Mouse (Mus musculus): ENCODE data around the gene 4930595D18Rik. TPM values are rescaled to one million over a fixed set of nuclear protein-coding genes. Genes with fewer than 3 reads are reported as not detected.

4930595D18Rik gene
- total RNA-seq, 2 experiments from 2014 or later: not detected

- no peak for DNase-seq (ENCODE audit: low spot score in 2 of 2)
These were observed 47.2 kb downstream of the 4930595D18Rik start for GRCm38 (mm10) chr12:111137079-111137478.

GRCm38 (mm10) chr12:111135953-111136352 is 48.3 kb downstream of the 4930595D18Rik start:
- no peak for DNase-seq (ENCODE audit: low spot score in 2 of 2)

- DNase-seq (ENCODE audit: low spot score in 2 of 2): peak in 1 of 2 experiments; percentile 15
These were observed 49.2 kb downstream of the 4930595D18Rik start for GRCm38 (mm10) chr12:111134791-111135733.

GRCm38 (mm10) chr12:111134169-111134568 is 50.1 kb downstream of the 4930595D18Rik start:
- DNase-seq (ENCODE audit: low spot score in 2 of 2): no peak

- no peak for DNase-seq (ENCODE audit: low spot score in 2 of 2)
These were observed 58.6 kb downstream of the 4930595D18Rik start for GRCm38 (mm10) chr12:111125666-111126065.

GRCm38 (mm10) chr12:111124601-111125260 is 59.6 kb downstream of the 4930595D18Rik start:
- no peak for DNase-seq (ENCODE audit: low spot score in 2 of 2)

GRCm38 (mm10) chr12:111122332-111122852 is 61.9 kb downstream of the 4930595D18Rik start:
- DNase-seq (ENCODE audit: low spot score in 2 of 2): no peak

GRCm38 (mm10) chr12:111120976-111121645 is 63.2 kb downstream of the 4930595D18Rik start:
- no peak for DNase-seq (ENCODE audit: low spot score in 2 of 2)

GRCm38 (mm10) chr12:111119506-111120085 is 64.7 kb downstream of the 4930595D18Rik start:
- DNase-seq (ENCODE audit: low spot score in 2 of 2): no peak

- no peak for DNase-seq (ENCODE audit: low spot score in 2 of 2)
These were observed 69.7 kb downstream of the 4930595D18Rik start for GRCm38 (mm10) chr12:111114593-111114992.

- DNase-seq (ENCODE audit: low spot score in 2 of 2): no peak
These were observed 73.1 kb downstream of the 4930595D18Rik start for GRCm38 (mm10) chr12:111111176-111111575.

Other genes starting within 250 kb of the 4930595D18Rik start
- 10 to 100 TPM; 19.6 to 21.1 TPM for gene Ankrd9, start 205.5 kb downstream of the 4930595D18Rik start, total RNA-seq (2021)
- 10 to 100 TPM; 16.4 to 18.9 TPM for gene Rcor1, start 145.1 kb downstream of the 4930595D18Rik start, total RNA-seq (2021)
- gene Traf3, start 18.1 kb downstream of the 4930595D18Rik start, total RNA-seq (2021): 10 to 100 TPM; 32.3 to 42.4 TPM
- gene Amn, start 86.6 kb upstream of the 4930595D18Rik start, total RNA-seq (2021): 1 to 10 TPM; 9.1 to 9.7 TPM
- 100 to 1,000 TPM; 130 to 138 TPM for gene Cdc42bpb, start 193.2 kb upstream of the 4930595D18Rik start, total RNA-seq (2021)
- gene Lbhd2, start 222.3 kb upstream of the 4930595D18Rik start, total RNA-seq (2021): 1 to 10 TPM; 2.2 to 3.7 TPM
- 1 to 10 TPM; 2.2 to 2.7 TPM for gene Exoc3l4, start 232.5 kb upstream of the 4930595D18Rik start, total RNA-seq (2021)